Mouse (Mus musculus) granulocyte monocyte progenitor cell, adult 5-6 weeks (primary cell): ENCODE measurements around the gene Mfsd9. TPM values are rescaled to one million over a fixed set of nuclear protein-coding genes. Genes with fewer than 3 reads are reported as not detected.

Experiments
- ATAC-seq: replicated peaks from 2 replicates; pipeline ENCODE4 v1.8.0; 2016; ENCODE audit warnings: mild to moderate bottlenecking, moderate TSS enrichment, inconsistent platforms; ENCODE audit not compliant: poor library complexity, severe bottlenecking
- total RNA-seq, 2 experiments: library from RNA; stranded (forward) in 1 of 2; stranded (reverse) in 1 of 2; fragments of 200-712, 200-1000 nt in 1 of 2; fragments of >200 nt in 1 of 2; fragmentation: Nextera tagmentation in 1 of 2; gene quantifications; 2 replicates each; pipeline ENCODE4 v1.2.3; 2014 to 2017

Gene Mfsd9
- total RNA-seq (2014; fragmentation: Nextera tagmentation) (1.1 and 1.6 TPM in 2 replicates), total RNA-seq (2017) (0.88 and 1.2 TPM in 2 replicates)

GRCm38 (mm10) chr1:40790324-40791141 lies at the start of gene Mfsd9:
Gene Mfsd9, minus strand, starts transcription at chr1:40790687.
- ATAC-seq = peak; percentile 94

- ATAC-seq = no peak
These were observed 45.0 kb upstream of the Mfsd9 start for GRCm38 (mm10) chr1:40835468-40835867.

GRCm38 (mm10) chr1:40830712-40831507 lies 40.4 kb upstream of the Mfsd9 start:
- ATAC-seq = no peak

- no peak for ATAC-seq
These were observed 38.9 kb upstream of the Mfsd9 start for GRCm38 (mm10) chr1:40829213-40829914.

GRCm38 (mm10) chr1:40825826-40826225 lies 35.3 kb upstream of the Mfsd9 start:
- no peak for ATAC-seq

GRCm38 (mm10) chr1:40824936-40825335 lies 34.4 kb upstream of the Mfsd9 start:
- ATAC-seq = no peak

- no peak for ATAC-seq
These were observed 34.0 kb upstream of the Mfsd9 start for GRCm38 (mm10) chr1:40824517-40824916.

GRCm38 (mm10) chr1:40815071-40815845 lies 24.8 kb upstream of the Mfsd9 start:
- no peak for ATAC-seq

GRCm38 (mm10) chr1:40808643-40809042 lies 18.2 kb upstream of the Mfsd9 start:
- ATAC-seq = no peak

- ATAC-seq = no peak
These were observed 15.4 kb upstream of the Mfsd9 start for GRCm38 (mm10) chr1:40805891-40806290.

GRCm38 (mm10) chr1:40805351-40805750 lies 14.9 kb upstream of the Mfsd9 start, which contains the start of gene Tmem182:
Gene Tmem182, plus strand, starts transcription at chr1:40805601.
- ATAC-seq = no peak

GRCm38 (mm10) chr1:40804118-40804517 lies 13.6 kb upstream of the Mfsd9 start:
- ATAC-seq = no peak

GRCm38 (mm10) chr1:40802759-40803158 lies 12.3 kb upstream of the Mfsd9 start:
- ATAC-seq = peak; percentile 70

- ATAC-seq = peak; percentile 49
These were observed 10.4 kb upstream of the Mfsd9 start for GRCm38 (mm10) chr1:40800908-40801307.

- no peak for ATAC-seq
These were observed 8.6 kb upstream of the Mfsd9 start for GRCm38 (mm10) chr1:40799121-40799520.

GRCm38 (mm10) chr1:40797348-40797747 lies 6.9 kb upstream of the Mfsd9 start:
- ATAC-seq = peak; percentile 93

- no peak for ATAC-seq
These were observed 5.0 kb upstream of the Mfsd9 start for GRCm38 (mm10) chr1:40795508-40795907.

- ATAC-seq = no peak
These were observed 737 bp downstream of the Mfsd9 start for GRCm38 (mm10) chr1:40789666-40790233.

- ATAC-seq = no peak
These were observed 1.5 kb downstream of the Mfsd9 start for GRCm38 (mm10) chr1:40788956-40789355.
